Mouse (Mus musculus) liver, embryonic 14.5 days (tissue): Measurements from ENCODE around the gene Vac14.

Experiments used
- CTCF ChIP-seq: IDR thresholded peaks from 2 replicates; pipeline ENCODE4 v1.5.1; 2016; ENCODE audit warnings: antibody characterized with exemption, low read depth, control low read depth
- EP300 ChIP-seq: IDR thresholded peaks from 2 replicates; pipeline ENCODE4 v1.6.1; 2016; ENCODE audit warnings: antibody characterized with exemption, low read depth

DNA sequence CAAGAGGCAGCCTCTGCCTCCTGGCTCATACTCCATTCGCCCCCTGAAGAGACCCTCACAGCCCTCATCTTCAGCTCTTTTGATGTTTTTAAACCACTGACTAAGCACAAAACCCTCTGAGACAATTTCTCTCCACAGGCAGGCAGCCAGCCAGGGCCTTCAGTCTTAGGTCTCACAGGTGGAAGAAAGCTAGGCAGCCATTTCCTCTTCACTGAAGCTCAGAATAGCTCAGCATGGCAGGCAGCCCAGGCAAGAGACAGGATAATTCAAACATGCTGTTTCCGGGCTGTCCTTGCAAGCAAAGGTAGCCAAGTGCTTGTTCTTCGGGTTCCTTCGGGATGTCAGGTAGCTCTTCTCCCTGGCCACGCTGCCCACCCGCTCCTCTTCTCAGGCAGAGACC, 52.9 kb downstream of the Vac14 start:
- TF ChIP-seq CTCF (no peak), EP300 (no peak)
